Mouse (Mus musculus): ENCODE results near the gene Babam2.

DNA sequence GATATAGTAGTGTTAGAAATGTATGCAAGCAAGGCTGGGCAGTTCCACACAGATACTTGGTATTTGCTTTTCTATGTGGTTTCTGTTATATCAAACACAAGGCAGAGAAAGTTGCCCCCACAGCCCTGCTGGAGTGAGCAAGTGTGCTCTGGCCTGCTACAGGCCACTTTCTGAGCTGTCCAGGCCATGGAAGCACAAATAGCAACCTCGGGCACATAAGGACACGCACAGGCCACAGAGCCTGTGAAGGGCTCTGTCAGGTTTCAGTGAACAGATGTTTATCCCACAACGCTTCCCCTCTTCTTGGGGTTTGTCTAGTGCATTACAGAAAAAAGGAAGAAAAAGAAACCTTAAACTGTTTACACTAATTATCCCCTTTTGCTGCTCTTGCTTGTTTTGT is 236.9 kb downstream of the Babam2 start:
- TF ChIP-seq POLR2A (IDR thresholded peaks at IDR 0.05; ENCODE audit: insufficient read length, low read depth) (no peak), TCF12 (IDR thresholded peaks at IDR 0.05; ENCODE audit: insufficient read depth, poor library complexity, severe bottlenecking) (no peak), USF1 (IDR thresholded peaks at IDR 0.05; ENCODE audit: low read depth) (no peak), REST (IDR thresholded peaks at IDR 0.05; ENCODE audit: insufficient read depth, insufficient read length) (no peak), E2F4 (IDR thresholded peaks at IDR 0.05; ENCODE audit: insufficient read depth) (no peak), MAX (IDR thresholded peaks at IDR 0.05; ENCODE audit: low read depth) (no peak), MYOD1 (IDR thresholded peaks at IDR 0.05; ENCODE audit: control insufficient read depth in 1 of 3, insufficient read length in 2 of 3, low read depth in 2 of 3) (no peak), POLR2AphosphoS2 (IDR thresholded peaks at IDR 0.05; ENCODE audit: insufficient read length, low read depth) (no peak), SRF (IDR thresholded peaks at IDR 0.05; ENCODE audit: control insufficient read depth, insufficient read length, low read depth) (no peak), TCF3 (IDR thresholded peaks at IDR 0.05; ENCODE audit: insufficient read length, low read depth) (no peak), MYOG (IDR thresholded peaks at IDR 0.05; ENCODE audit: control insufficient read depth in 1 of 3, insufficient read depth in 1 of 3, insufficient read length in 2 of 3, low read depth in 2 of 3) (no peak)
